Mouse (Mus musculus): ENCODE measurements around the gene Nudt19.
"Not testable (repeated sequence)": the region's sequence is repeated elsewhere in the genome, so short reads cannot be mapped to it uniquely, and the experiment has no call there.

Gene Nudt19

GRCm38 (mm10) chr7:35556205-35556603 lies at the start of gene Nudt19:
Gene Nudt19, minus strand, starts transcription at chr7:35556304.
- DNase-seq = no peak

- DNase-seq = no peak
Measured at GRCm38 (mm10) chr7:35602766-35603165, 46.7 kb upstream of the Nudt19 start.

- no peak for DNase-seq
Measured at GRCm38 (mm10) chr7:35601106-35601505, 45.0 kb upstream of the Nudt19 start.

GRCm38 (mm10) chr7:35600031-35600430 lies 43.9 kb upstream of the Nudt19 start:
- no peak for DNase-seq

GRCm38 (mm10) chr7:35599492-35599891 lies 43.4 kb upstream of the Nudt19 start:
- no peak for DNase-seq

GRCm38 (mm10) chr7:35594311-35594710 lies 38.2 kb upstream of the Nudt19 start:
- no peak for DNase-seq

GRCm38 (mm10) chr7:35590731-35591191 lies 34.7 kb upstream of the Nudt19 start:
- DNase-seq = no peak

GRCm38 (mm10) chr7:35589485-35589884 lies 33.4 kb upstream of the Nudt19 start:
- DNase-seq = no peak

- DNase-seq = no peak
Measured at GRCm38 (mm10) chr7:35588680-35589428, 32.8 kb upstream of the Nudt19 start.

- DNase-seq = no peak
Measured at GRCm38 (mm10) chr7:35587728-35588127, 31.6 kb upstream of the Nudt19 start.

- DNase-seq = peak in 1 of 2 experiments; percentile 36
Measured at GRCm38 (mm10) chr7:35586906-35587445, 30.9 kb upstream of the Nudt19 start.

GRCm38 (mm10) chr7:35586055-35586905 lies 30.2 kb upstream of the Nudt19 start, which contains the start of gene Ankrd27:
Gene Ankrd27, plus strand, starts transcription at chr7:35586244.
- peak; percentile 96 to 98 for DNase-seq

- DNase-seq = peak; percentile 57 to 73
Measured at GRCm38 (mm10) chr7:35585191-35586054, 29.3 kb upstream of the Nudt19 start, which contains the start of gene Rgs9bp. Gene Rgs9bp, minus strand, starts transcription at chr7:35585582.

GRCm38 (mm10) chr7:35584786-35585190 lies 28.7 kb upstream of the Nudt19 start:
- DNase-seq = peak in 1 of 2 experiments; percentile 30

- peak in 1 of 2 experiments; percentile 31 for DNase-seq
Measured at GRCm38 (mm10) chr7:35584068-35584785, 28.1 kb upstream of the Nudt19 start.

GRCm38 (mm10) chr7:35583476-35584025 lies 27.4 kb upstream of the Nudt19 start:
- DNase-seq = no peak

- no peak for DNase-seq
Measured at GRCm38 (mm10) chr7:35582719-35583118, 26.6 kb upstream of the Nudt19 start.

GRCm38 (mm10) chr7:35579849-35580248 lies 23.7 kb upstream of the Nudt19 start:
- peak; percentile 62 to 65 for DNase-seq

- not testable (repeated sequence) for DNase-seq
Measured at GRCm38 (mm10) chr7:35570883-35571282, 14.8 kb upstream of the Nudt19 start.

GRCm38 (mm10) chr7:35569724-35570123 lies 13.6 kb upstream of the Nudt19 start:
- not testable (repeated sequence) for DNase-seq

GRCm38 (mm10) chr7:35565965-35566364 lies 9.9 kb upstream of the Nudt19 start:
- DNase-seq = not testable (repeated sequence)

Measured in cerebellum, postnatal 10 days (tissue).